Mouse (Mus musculus): ENCODE data around the gene Ptpa. TPM values are rescaled to one million over a fixed set of nuclear protein-coding genes. Genes with fewer than 3 reads are reported as not detected.

Ptpa gene
- polyA plus RNA-seq, 1 experiment from 2014 or later, result 62.8 TPM

DNA sequence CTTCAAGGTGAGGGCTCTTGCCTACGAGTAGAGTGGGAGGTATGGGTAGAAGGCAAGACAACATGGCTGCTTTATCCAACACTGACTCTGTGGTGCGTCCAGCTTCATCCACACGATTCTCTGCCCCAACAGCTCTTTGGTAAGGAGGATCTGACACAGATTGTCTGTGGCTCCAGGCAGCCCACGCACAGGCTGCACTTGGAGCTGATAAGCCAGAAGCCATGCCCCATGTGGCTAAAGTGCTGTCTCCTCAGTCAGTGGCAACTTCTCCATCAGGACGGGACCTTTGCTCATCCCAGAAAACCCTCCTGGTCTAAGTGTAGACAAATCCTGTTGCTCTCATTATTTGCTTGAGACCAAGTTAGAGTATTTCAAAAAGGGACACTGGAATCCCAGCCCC, 38.7 kb downstream of the Ptpa start:
- DNase-seq (ENCODE audit: low spot score) (no peak), ATAC-seq (ENCODE audit: low FRiP score) (no peak)
- Histone ChIP-seq H3K27ac (ENCODE audit: low read depth, low read length) (no peak overlapping the region), H3K9me3 (ENCODE audit: control insufficient read depth, low read length) (peaks cover 5% of the 10 kb centered on the region; the same call in 1 of the 2 replicates), H3K4me1 (replicated peaks; ENCODE audit: control insufficient read depth, insufficient read depth, low read length) (0 out of 2 replicates have a peak, but pooled peaks cover 3% of the 10 kb centered on the region), H3K36me3 (ENCODE audit: control insufficient read depth, insufficient read depth, low read length) (peaks cover 4% of the 10 kb centered on the region; the same call in 1 of the 2 replicates), H3K27me3 (ENCODE audit: control insufficient read depth, insufficient read depth, low read length) (no peaks in the 10 kb centered on the region), H3K4me3 (ENCODE audit: low read depth, low read length) (no peak overlapping the region), H3K9ac (ENCODE audit: low read depth, low read length) (no peak overlapping the region), H3K4me2 (replicated peaks; ENCODE audit: low read depth, low read length) (no peak overlapping the region)
- WGBS, result 82% methylated on average over 5 of the region's 5 CpGs

DNA sequence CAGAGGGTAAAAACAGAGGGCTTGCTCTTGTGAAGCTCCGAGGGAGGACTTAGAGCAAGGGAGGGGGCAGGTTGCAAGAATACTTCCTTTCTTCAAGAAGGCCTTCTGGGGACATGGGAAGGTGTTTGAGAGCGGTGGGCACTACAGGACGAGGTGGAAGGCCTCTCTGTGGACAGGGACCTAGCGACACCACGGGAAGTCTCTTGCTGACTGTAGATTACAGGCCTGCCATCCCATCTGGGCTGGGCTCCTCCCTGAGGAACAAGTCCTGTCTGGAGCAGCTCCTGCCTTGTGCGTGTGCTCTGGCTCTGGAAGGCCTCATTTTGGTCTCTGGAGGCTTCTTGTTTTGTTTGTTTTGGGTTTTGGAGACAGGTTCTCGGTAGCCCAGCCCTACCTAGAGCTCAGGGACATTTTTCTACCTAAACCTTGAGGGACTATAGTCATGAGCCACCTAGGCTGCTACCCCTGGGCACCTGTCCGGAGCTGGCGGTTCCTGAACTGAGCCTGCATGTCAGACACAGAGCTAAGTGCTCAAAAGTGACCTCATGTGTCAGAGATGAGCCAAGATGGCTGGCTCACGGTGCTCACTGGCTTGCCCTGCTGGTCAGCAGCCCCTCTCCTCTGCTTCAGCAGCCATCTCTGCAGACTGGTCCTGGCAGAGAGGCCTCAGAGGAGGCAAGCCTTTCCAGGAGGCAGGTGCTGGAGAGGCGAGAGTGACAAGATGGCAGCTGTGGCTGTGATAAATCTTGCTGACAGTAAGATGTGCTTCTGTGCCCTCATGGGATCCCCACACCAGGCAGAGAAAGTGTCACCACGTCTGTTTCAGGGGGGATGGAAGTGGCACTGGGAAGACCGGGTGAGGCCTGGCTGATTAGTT, 40.5 kb downstream of the Ptpa start:
- 0 out of 2 replicates have a peak, but pooled peaks cover 3% of the 10 kb centered on the region for H3K4me1 ChIP-seq (replicated peaks; ENCODE audit: control insufficient read depth, insufficient read depth, low read length)
- no peaks in the 10 kb centered on the region for H3K27me3 ChIP-seq (ENCODE audit: control insufficient read depth, insufficient read depth, low read length)
- WGBS, result 71% methylated on average over 13 of the region's 13 CpGs
- 0 out of 2 replicates have a peak overlapping the region, but pooled peaks have one; percentile 7 for H3K9ac ChIP-seq (ENCODE audit: low read depth, low read length)
- H3K36me3 ChIP-seq (ENCODE audit: control insufficient read depth, insufficient read depth, low read length), result no peaks in the 10 kb centered on the region
- H3K9me3 ChIP-seq (ENCODE audit: control insufficient read depth, low read length), result no peaks in the 10 kb centered on the region
- H3K4me3 ChIP-seq (ENCODE audit: low read depth, low read length), result no peak overlapping the region
- ATAC-seq (ENCODE audit: low FRiP score), result no peak
- DNase-seq (ENCODE audit: low spot score), result no peak
- peak overlapping the region; percentile 47 for H3K27ac ChIP-seq (ENCODE audit: low read depth, low read length)
- H3K4me2 ChIP-seq (replicated peaks; ENCODE audit: low read depth, low read length), result no peak overlapping the region

DNA sequence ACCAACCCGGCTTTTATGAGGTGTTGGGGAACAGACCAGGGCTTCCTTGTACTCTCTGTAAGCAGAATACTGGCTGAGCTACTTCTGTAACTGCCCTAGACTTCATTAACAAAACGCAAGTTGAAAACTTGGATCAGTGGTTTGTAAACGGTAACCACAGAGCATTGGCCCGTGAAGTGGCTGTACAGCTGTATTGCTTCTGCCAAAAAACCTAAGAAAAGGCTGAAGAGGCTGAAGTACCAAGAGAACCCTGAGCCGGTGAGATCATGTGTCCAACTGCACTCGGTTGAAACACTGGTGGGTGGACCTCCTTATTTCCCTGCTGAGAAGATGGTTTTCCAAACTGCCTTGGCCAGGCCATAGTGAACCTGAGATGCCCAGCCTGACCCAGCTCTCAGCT, 42.5 kb downstream of the Ptpa start:
- 90% methylated on average over 6 of the region's 6 CpGs for WGBS
- Histone ChIP-seq H3K36me3 (ENCODE audit: control insufficient read depth, insufficient read depth, low read length) (no peaks in the 10 kb centered on the region), H3K27me3 (ENCODE audit: control insufficient read depth, insufficient read depth, low read length) (no peaks in the 10 kb centered on the region), H3K9ac (ENCODE audit: low read depth, low read length) (no peak overlapping the region), H3K27ac (ENCODE audit: low read depth, low read length) (no peak overlapping the region), H3K4me2 (replicated peaks; ENCODE audit: low read depth, low read length) (no peak overlapping the region), H3K9me3 (ENCODE audit: control insufficient read depth, low read length) (no peaks in the 10 kb centered on the region), H3K4me3 (ENCODE audit: low read depth, low read length) (no peak overlapping the region), H3K4me1 (replicated peaks; ENCODE audit: control insufficient read depth, insufficient read depth, low read length) (0 out of 2 replicates have a peak, but pooled peaks cover 3% of the 10 kb centered on the region)
- ATAC-seq (ENCODE audit: low FRiP score) (no peak), DNase-seq (ENCODE audit: low spot score) (no peak)

DNA sequence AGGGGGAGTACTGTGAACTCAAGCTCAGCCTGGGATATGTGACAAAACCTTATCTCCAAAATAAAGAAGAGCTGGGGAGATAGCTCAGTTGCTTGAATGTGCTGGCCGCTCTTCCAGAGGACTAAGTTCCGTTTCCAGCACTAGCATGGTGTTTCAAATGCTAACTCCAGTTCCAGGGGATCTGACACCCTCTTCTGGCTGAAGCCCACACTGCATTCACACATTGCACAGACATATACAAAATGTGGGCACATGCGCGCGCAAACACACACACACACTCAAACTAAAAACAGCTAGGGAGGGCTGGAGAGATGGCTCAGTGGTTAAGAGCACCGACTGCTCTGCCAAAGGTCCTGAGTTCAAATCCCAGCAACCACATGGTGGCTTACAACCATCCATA, 43.4 kb downstream of the Ptpa start:
- Histone ChIP-seq H3K27me3 (ENCODE audit: control insufficient read depth, insufficient read depth, low read length) (no peaks in the 10 kb centered on the region), H3K9me3 (ENCODE audit: control insufficient read depth, low read length) (no peaks in the 10 kb centered on the region), H3K9ac (ENCODE audit: low read depth, low read length) (no peak overlapping the region), H3K4me2 (replicated peaks; ENCODE audit: low read depth, low read length) (no peak overlapping the region), H3K27ac (ENCODE audit: low read depth, low read length) (no peak overlapping the region), H3K4me1 (replicated peaks; ENCODE audit: control insufficient read depth, insufficient read depth, low read length) (peaks cover 7% of the 10 kb centered on the region), H3K4me3 (ENCODE audit: low read depth, low read length) (no peak overlapping the region), H3K36me3 (ENCODE audit: control insufficient read depth, insufficient read depth, low read length) (no peaks in the 10 kb centered on the region)
- 86% methylated on average over 6 of the region's 6 CpGs for WGBS
- ATAC-seq (ENCODE audit: low FRiP score) (no peak), DNase-seq (ENCODE audit: low spot score) (no peak)

DNA sequence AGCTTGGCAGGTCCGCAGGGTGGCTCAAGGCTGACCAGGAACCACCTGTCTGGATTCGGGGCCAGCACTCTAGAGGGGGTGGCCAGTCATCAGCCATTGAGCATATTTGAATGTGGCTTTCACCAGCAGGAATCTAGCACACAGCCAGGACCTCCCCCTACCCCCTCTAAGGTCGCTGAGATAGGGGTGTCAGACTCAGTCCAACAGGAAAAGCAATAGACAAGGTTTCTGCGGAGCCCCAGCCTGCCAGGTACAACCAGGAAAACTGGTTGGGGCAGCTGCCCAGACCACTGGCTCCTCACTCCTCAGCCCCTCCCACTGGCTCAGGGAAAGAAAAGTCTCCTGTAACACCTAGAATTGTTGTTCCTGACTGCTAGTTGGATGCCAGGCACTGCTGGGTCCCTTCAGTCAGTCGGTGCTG, 47.5 kb downstream of the Ptpa start:
- H3K27ac ChIP-seq (ENCODE audit: low read depth, low read length), result no peak overlapping the region
- no peak for DNase-seq (ENCODE audit: low spot score)
- ATAC-seq (ENCODE audit: low FRiP score), result no peak
- 23% methylated on average over 5 of the region's 5 CpGs for WGBS
- H3K27me3 ChIP-seq (ENCODE audit: control insufficient read depth, insufficient read depth, low read length), result 0 out of 2 replicates have a peak, but pooled peaks cover 2% of the 10 kb centered on the region
- H3K4me1 ChIP-seq (replicated peaks; ENCODE audit: control insufficient read depth, insufficient read depth, low read length), result peaks cover 4% of the 10 kb centered on the region
- no peaks in the 10 kb centered on the region for H3K36me3 ChIP-seq (ENCODE audit: control insufficient read depth, insufficient read depth, low read length)
- no peak overlapping the region for H3K4me3 ChIP-seq (ENCODE audit: low read depth, low read length)
- no peaks in the 10 kb centered on the region for H3K9me3 ChIP-seq (ENCODE audit: control insufficient read depth, low read length)
- no peak overlapping the region; the same call in 1 of the 2 replicates for H3K4me2 ChIP-seq (replicated peaks; ENCODE audit: low read depth, low read length)
- H3K9ac ChIP-seq (ENCODE audit: low read depth, low read length), result no peak overlapping the region

DNA sequence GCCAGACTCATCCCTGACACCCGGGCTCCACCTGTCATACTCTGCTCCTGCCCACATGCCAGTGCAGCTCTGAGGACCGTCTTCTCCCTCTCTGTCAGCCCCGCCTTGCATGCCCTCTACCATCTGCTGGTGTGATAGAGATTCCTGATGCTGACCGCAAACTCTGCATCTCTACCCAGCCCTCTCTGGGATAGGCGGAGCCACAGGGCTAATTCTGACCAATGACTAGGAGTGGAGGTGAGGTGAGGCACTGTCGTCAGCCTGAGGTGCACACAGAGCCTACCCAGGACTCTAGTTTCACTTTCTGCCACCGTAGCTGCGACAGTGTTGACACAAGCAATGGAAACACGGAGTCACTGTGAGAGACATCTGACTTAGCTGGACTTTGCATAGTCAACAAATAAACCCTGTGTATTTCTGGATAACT, 48.1 kb downstream of the Ptpa start:
- no peak overlapping the region for H3K27ac ChIP-seq (ENCODE audit: low read depth, low read length)

DNA sequence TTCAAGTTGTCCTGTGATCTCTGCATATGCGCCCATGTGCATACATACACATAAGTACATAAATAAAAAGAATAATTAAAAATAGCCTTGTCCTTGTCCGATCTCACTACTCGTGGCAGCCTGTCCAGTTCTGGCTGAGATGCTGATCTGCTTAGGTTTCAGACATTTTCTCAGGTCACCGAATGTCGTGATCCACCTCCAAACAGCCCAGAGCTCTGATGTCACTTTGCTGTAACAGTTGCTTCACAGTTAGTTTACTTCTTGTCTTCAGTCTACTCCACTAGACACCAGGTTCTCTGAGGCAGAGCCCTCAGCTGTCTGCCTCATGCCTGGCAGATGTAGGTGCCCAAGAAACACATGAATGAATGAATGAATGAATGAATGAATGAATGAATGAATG, 48.6 kb downstream of the Ptpa start:
- DNase-seq (ENCODE audit: low spot score), result no peak
- Histone ChIP-seq H3K4me1 (replicated peaks; ENCODE audit: control insufficient read depth, insufficient read depth, low read length) (peaks cover 9% of the 10 kb centered on the region), H3K9ac (ENCODE audit: low read depth, low read length) (no peak overlapping the region), H3K4me2 (replicated peaks; ENCODE audit: low read depth, low read length) (peak overlapping the region; percentile 36), H3K36me3 (ENCODE audit: control insufficient read depth, insufficient read depth, low read length) (no peaks in the 10 kb centered on the region), H3K27me3 (ENCODE audit: control insufficient read depth, insufficient read depth, low read length) (0 out of 2 replicates have a peak, but pooled peaks cover 2% of the 10 kb centered on the region), H3K4me3 (ENCODE audit: low read depth, low read length) (no peak overlapping the region), H3K9me3 (ENCODE audit: control insufficient read depth, low read length) (no peaks in the 10 kb centered on the region), H3K27ac (ENCODE audit: low read depth, low read length) (no peak overlapping the region)
- ATAC-seq (ENCODE audit: low FRiP score), result no peak
- WGBS, result 72% methylated on average over 5 of the region's 5 CpGs

More for the DNA sequence above, 48.1 kb downstream of the Ptpa start:
- peaks cover 6% of the 10 kb centered on the region for H3K4me1 ChIP-seq (replicated peaks; ENCODE audit: control insufficient read depth, insufficient read depth, low read length)
- H3K27me3 ChIP-seq (ENCODE audit: control insufficient read depth, insufficient read depth, low read length), result 0 out of 2 replicates have a peak, but pooled peaks cover 2% of the 10 kb centered on the region
- ATAC-seq (ENCODE audit: low FRiP score), result peak; percentile 75
- peak; percentile 54 for DNase-seq (ENCODE audit: low spot score)
- H3K4me2 ChIP-seq (replicated peaks; ENCODE audit: low read depth, low read length), result peak overlapping the region; percentile 36
- H3K4me3 ChIP-seq (ENCODE audit: low read depth, low read length), result peak overlapping the region; percentile 14; the same call in 1 of the 2 replicates
- no peaks in the 10 kb centered on the region for H3K36me3 ChIP-seq (ENCODE audit: control insufficient read depth, insufficient read depth, low read length)
- WGBS, result 3% methylated on average over 9 of the region's 9 CpGs
- no peak overlapping the region for H3K9ac ChIP-seq (ENCODE audit: low read depth, low read length)
- no peaks in the 10 kb centered on the region for H3K9me3 ChIP-seq (ENCODE audit: control insufficient read depth, low read length)

DNA sequence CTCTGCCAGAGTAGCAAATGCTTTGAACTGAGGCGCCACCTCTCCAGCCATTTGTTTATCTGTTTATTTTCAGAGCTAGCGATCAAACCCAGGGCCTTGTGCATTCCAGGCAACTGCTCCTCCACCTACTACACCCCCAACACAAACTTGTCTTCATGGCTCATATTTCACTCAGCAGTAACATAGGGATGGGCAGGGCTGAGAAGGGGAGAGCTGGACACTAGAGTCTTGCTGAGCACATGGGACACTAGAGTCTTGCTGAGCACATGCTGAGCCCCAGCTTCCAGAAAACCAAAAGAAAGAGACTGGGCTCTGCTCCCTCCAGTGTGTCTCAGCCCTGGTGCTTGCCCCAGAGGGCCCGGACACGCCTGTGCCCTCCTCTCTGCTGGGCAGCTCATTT, 50.9 kb downstream of the Ptpa start:
- 60% methylated on average over 4 of the region's 4 CpGs for WGBS
- no peak overlapping the region for H3K9ac ChIP-seq (ENCODE audit: low read depth, low read length)
- no peaks in the 10 kb centered on the region for H3K36me3 ChIP-seq (ENCODE audit: control insufficient read depth, insufficient read depth, low read length)

More for the DNA sequence above, 50.9 kb downstream of the Ptpa start:
- Histone ChIP-seq H3K4me3 (ENCODE audit: low read depth, low read length) (no peak overlapping the region), H3K27me3 (ENCODE audit: control insufficient read depth, insufficient read depth, low read length) (0 out of 2 replicates have a peak, but pooled peaks cover 2% of the 10 kb centered on the region), H3K9me3 (ENCODE audit: control insufficient read depth, low read length) (no peaks in the 10 kb centered on the region), H3K27ac (ENCODE audit: low read depth, low read length) (no peak overlapping the region), H3K4me2 (replicated peaks; ENCODE audit: low read depth, low read length) (no peak overlapping the region), H3K4me1 (replicated peaks; ENCODE audit: control insufficient read depth, insufficient read depth, low read length) (peaks cover 12% of the 10 kb centered on the region)
- no peak for ATAC-seq (ENCODE audit: low FRiP score)
- no peak for DNase-seq (ENCODE audit: low spot score)

Data from hindbrain, embryonic 11.5 days (tissue).